Mouse (Mus musculus): ENCODE results near the gene Baz2a. TPM values are rescaled to one million over a fixed set of nuclear protein-coding genes. Genes with fewer than 3 reads are reported as not detected.
A peak's percentile ranks its signal among the peaks of the same experiment; 100 is the strongest.
"Not testable (repeated sequence)": the region's sequence is repeated elsewhere in the genome, so short reads cannot be mapped to it uniquely, and the experiment has no call there.

Gene Baz2a
- polyA plus RNA-seq, 3 experiments from 2014 or later = 37.9 to 63.7 (median 44.3) TPM

GRCm38 (mm10) chr10:128082477-128082808, 8.9 kb upstream of the Baz2a start:
- ATAC-seq = no peak

GRCm38 (mm10) chr10:128082880-128083421, 8.4 kb upstream of the Baz2a start, which contains the start of gene Atp5b:
TSS of gene Atp5b (plus strand) at chr10:128083273.
- peak; percentile 97 for ATAC-seq

- no peak for ATAC-seq
Measured at GRCm38 (mm10) chr10:128083688-128084087, 7.7 kb upstream of the Baz2a start.

- no peak for ATAC-seq
Measured at GRCm38 (mm10) chr10:128084160-128084559, 7.2 kb upstream of the Baz2a start.

GRCm38 (mm10) chr10:128086391-128086790, 5.0 kb upstream of the Baz2a start:
- no peak for ATAC-seq

GRCm38 (mm10) chr10:128087216-128087615, 4.2 kb upstream of the Baz2a start:
- ATAC-seq = not testable (repeated sequence)

GRCm38 (mm10) chr10:128088181-128088580, 3.2 kb upstream of the Baz2a start:
- ATAC-seq = no peak

- no peak for ATAC-seq
Measured at GRCm38 (mm10) chr10:128089842-128090241, 1.5 kb upstream of the Baz2a start.

- peak; percentile 67 for ATAC-seq
Measured at GRCm38 (mm10) chr10:128090651-128091563, 470 bp upstream of the Baz2a start.

GRCm38 (mm10) chr10:128092506-128093495, 1.4 kb downstream of the Baz2a start:
- no peak for ATAC-seq

- ATAC-seq = no peak
Measured at GRCm38 (mm10) chr10:128093496-128094294, 2.3 kb downstream of the Baz2a start.

GRCm38 (mm10) chr10:128094340-128094968, 3.1 kb downstream of the Baz2a start:
- ATAC-seq = peak; percentile 64

GRCm38 (mm10) chr10:128095003-128095636, 3.7 kb downstream of the Baz2a start:
- no peak for ATAC-seq

- ATAC-seq = no peak
Measured at GRCm38 (mm10) chr10:128096313-128096692, 4.9 kb downstream of the Baz2a start.

- ATAC-seq = peak; percentile 39
Measured at GRCm38 (mm10) chr10:128096693-128097586, 5.6 kb downstream of the Baz2a start.

GRCm38 (mm10) chr10:128097587-128097971, 6.2 kb downstream of the Baz2a start:
- peak; percentile 37 for ATAC-seq

GRCm38 (mm10) chr10:128110103-128110761, 18.9 kb downstream of the Baz2a start:
- ATAC-seq = no peak

- ATAC-seq = no peak
Measured at GRCm38 (mm10) chr10:128111227-128111626, 19.9 kb downstream of the Baz2a start.

- ATAC-seq = no peak
Measured at GRCm38 (mm10) chr10:128123833-128124232, 32.5 kb downstream of the Baz2a start.
